Mouse (Mus musculus) hindbrain, postnatal 0 days (tissue): ENCODE measurements around the gene Tmem132b. TPM values are rescaled to one million over a fixed set of nuclear protein-coding genes. Genes with fewer than 3 reads are reported as not detected.

Source experiments
- ATAC-seq: fragments of 200-750 bp; cut with Nextera tagmentation; 2 replicates; pipeline ENCODE4 v1.8.0; 2017; ENCODE audit warnings: mild to moderate bottlenecking, moderate TSS enrichment, moderate library complexity
- DNase-seq: peaks from one replicate; pipeline ENCODE4 v3.0.0-alpha.2; 2015; ENCODE audit warnings: low spot score
- H3K27ac ChIP-seq: fragments of 300-500 bp; sonication (generic); 2 replicates; pipeline ENCODE4 v1.5.1; 2014; ENCODE audit warnings: mild to moderate bottlenecking
- H3K27me3 ChIP-seq: fragments of 300-500 bp; sonication (generic); 2 replicates; pipeline ENCODE4 v1.6.1; 2014; ENCODE audit warnings: low read length, mixed read lengths; ENCODE audit not compliant: insufficient read depth
- H3K36me3 ChIP-seq: fragments of 300-500 bp; sonication (generic); 2 replicates; pipeline ENCODE4 v1.6.1; 2014; ENCODE audit warnings: low read length, mixed read lengths; ENCODE audit not compliant: insufficient read depth
- H3K4me1 ChIP-seq: fragments of 300-500 bp; sonication (generic); 2 replicates; pipeline ENCODE4 v1.6.1; 2014; ENCODE audit warnings: antibody characterized with exemption, low read length, mixed read lengths; ENCODE audit not compliant: insufficient read depth
- H3K4me2 ChIP-seq: fragments of 300-500 bp; sonication (generic); 2 replicates; pipeline ENCODE4 v1.6.1; 2014; ENCODE audit warnings: low read depth, mild to moderate bottlenecking, low read length, moderate library complexity, mixed read lengths
- H3K4me3 ChIP-seq: fragments of 300-500 bp; sonication (generic); 2 replicates; pipeline ENCODE4 v1.5.1; 2014; ENCODE audit warnings: low read length
- H3K9ac ChIP-seq: fragments of 300-500 bp; sonication (generic); replicated peaks from 2 replicates; pipeline ENCODE4 v1.6.1; 2014; ENCODE audit warnings: mild to moderate bottlenecking, low read length, moderate library complexity, mixed read lengths
- H3K9me3 ChIP-seq: fragments of 300-500 bp; sonication (generic); 2 replicates; pipeline ENCODE4 v1.6.1; 2016; ENCODE audit warnings: low read length, mixed read lengths
- CTCF ChIP-seq: IDR thresholded peaks from 2 replicates; pipeline ENCODE4 v1.5.1; 2016; ENCODE audit warnings: antibody characterized with exemption, control low read depth, low read depth
- WGBS: fragments of 180-500 bp; shearing (Covaris S2); extraction: QIAGEN DNeasy Blood & Tissue Kit; methylation state at CpG from one replicate; pipeline ENCODE4 v1.1.7; 2014; 5-methylcytosine and 5-hydroxymethylcytosine counted together
- polyA plus RNA-seq: library from polyadenylated mRNA; unstranded; fragments of >200 nt; fragmentation: Nextera tagmentation; extraction: Ambion mirVana; gene quantifications from 2 replicates; pipeline ENCODE4 v1.2.1, GENCODE M21; 2015
- total RNA-seq: library from RNA; depleted of rRNA; stranded (reverse); fragments of >200 nt; gene quantifications from 2 replicates; pipeline ENCODE4 v1.2.3, GENCODE M21; 2014

Tmem132b gene
- total and polyA plus RNA-seq, 2 experiments from 2014 or later = 6.9 to 45.9 TPM

- Histone ChIP-seq H3K9me3 (no peaks in the 10 kb centered on the region), H3K4me3 (no peak overlapping the region), H3K27ac (no peak overlapping the region), H3K4me2 (no peak overlapping the region), H3K27me3 (no peaks in the 10 kb centered on the region), H3K9ac (no peak overlapping the region), H3K4me1 (no peaks in the 10 kb centered on the region), H3K36me3 (peaks cover 18% of the 10 kb centered on the region; the same call in 1 of the 2 replicates)
- ATAC-seq (no peak), DNase-seq (no peak)
- 91% methylated on average over 6 of the region's 6 CpGs for WGBS
- TF ChIP-seq CTCF = no peak
Measured at GRCm38 (mm10) chr5:125501505-125501904, 30.1 kb upstream of the Tmem132b start.

DNA sequence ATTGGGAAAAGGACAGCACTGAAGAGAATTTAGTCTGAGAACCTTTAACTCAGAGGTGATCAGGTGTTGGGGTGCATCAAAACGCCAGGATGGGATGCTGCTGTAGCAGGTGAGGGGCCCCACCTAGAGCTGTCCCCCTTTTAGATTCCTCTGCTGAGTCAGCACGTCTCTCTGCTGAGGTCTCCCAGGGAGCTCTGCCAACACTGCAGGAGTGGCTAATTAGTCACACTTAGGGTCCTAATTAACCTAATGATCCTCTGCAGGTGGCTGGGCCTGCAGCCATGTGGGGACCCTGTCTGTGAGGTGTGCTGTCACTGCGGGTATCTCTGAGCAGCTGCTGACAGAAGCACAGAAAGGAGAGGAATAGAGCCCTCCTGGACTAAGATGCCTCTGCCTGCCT, 29.4 kb upstream of the Tmem132b start:
- H3K27ac ChIP-seq = no peak overlapping the region
- DNase-seq = no peak
- no peak for TF ChIP-seq CTCF
- WGBS = 33% methylated on average over 3 of the region's 3 CpGs
- no peak overlapping the region for H3K4me3 ChIP-seq
- H3K27me3 ChIP-seq = no peaks in the 10 kb centered on the region
- H3K36me3 ChIP-seq = peaks cover 18% of the 10 kb centered on the region; the same call in 1 of the 2 replicates
- no peaks in the 10 kb centered on the region for H3K9me3 ChIP-seq
- ATAC-seq = no peak
- H3K4me1 ChIP-seq = no peaks in the 10 kb centered on the region
- H3K4me2 ChIP-seq = no peak overlapping the region
- H3K9ac ChIP-seq = no peak overlapping the region

DNA sequence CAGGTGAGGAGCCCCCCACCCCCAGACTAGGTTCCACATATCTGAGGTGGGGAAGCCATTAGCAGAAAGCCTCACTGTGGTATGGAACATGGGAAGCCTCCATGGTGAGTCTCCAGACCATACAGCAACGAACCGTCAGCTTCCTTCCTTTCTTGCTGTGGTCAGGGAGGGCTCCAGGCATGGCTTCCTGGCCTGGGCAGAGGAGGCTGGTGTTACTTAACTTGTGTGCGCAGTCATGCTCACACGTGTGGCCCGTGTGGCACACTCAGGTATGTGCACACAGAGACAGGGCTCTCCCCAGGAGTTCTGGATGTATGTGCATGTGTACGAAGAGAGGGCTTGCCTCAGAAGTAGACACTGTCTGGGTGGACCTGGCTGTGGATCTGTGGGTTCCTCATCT, 27.9 kb upstream of the Tmem132b start:
- DNase-seq = no peak
- no peak overlapping the region for H3K27ac ChIP-seq
- no peak overlapping the region for H3K4me2 ChIP-seq
- no peaks in the 10 kb centered on the region for H3K9me3 ChIP-seq
- H3K4me3 ChIP-seq = no peak overlapping the region
- WGBS = 88% methylated on average over 6 of the region's 6 CpGs
- no peak for ATAC-seq
- no peaks in the 10 kb centered on the region for H3K27me3 ChIP-seq
- H3K4me1 ChIP-seq = no peaks in the 10 kb centered on the region
- H3K9ac ChIP-seq = no peak overlapping the region
- TF ChIP-seq CTCF = no peak
- H3K36me3 ChIP-seq = peaks cover 28% of the 10 kb centered on the region; the same call in 1 of the 2 replicates

- H3K4me3 ChIP-seq = no peak overlapping the region
- H3K27me3 ChIP-seq = no peaks in the 10 kb centered on the region
- no peak overlapping the region for H3K27ac ChIP-seq
- DNase-seq (no peak), ATAC-seq (no peak)
- H3K4me1 ChIP-seq = no peaks in the 10 kb centered on the region
- no peak overlapping the region for H3K4me2 ChIP-seq
- H3K9ac ChIP-seq = no peak overlapping the region
- H3K9me3 ChIP-seq = no peaks in the 10 kb centered on the region
- 57% methylated on average over 11 of the region's 11 CpGs for WGBS
- no peak for TF ChIP-seq CTCF
- peaks cover 36% of the 10 kb centered on the region for H3K36me3 ChIP-seq
Measured at GRCm38 (mm10) chr5:125504692-125505091, 26.9 kb upstream of the Tmem132b start.

GRCm38 (mm10) chr5:125505968-125506367, 25.6 kb upstream of the Tmem132b start:
- WGBS = 59% methylated on average over 15 of the region's 15 CpGs

GRCm38 (mm10) chr5:125507582-125507981, 24.0 kb upstream of the Tmem132b start:
- no peak overlapping the region for H3K9ac ChIP-seq
- no peak overlapping the region for H3K27ac ChIP-seq
- H3K4me3 ChIP-seq = no peak overlapping the region
- DNase-seq (peak; percentile 41), ATAC-seq (no peak)
- H3K4me2 ChIP-seq = no peak overlapping the region
- TF ChIP-seq CTCF = peak; percentile 51
- no peaks in the 10 kb centered on the region for H3K9me3 ChIP-seq
- WGBS = 93% methylated on average over 9 of the region's 9 CpGs
- no peaks in the 10 kb centered on the region for H3K27me3 ChIP-seq
- no peaks in the 10 kb centered on the region for H3K4me1 ChIP-seq
- H3K36me3 ChIP-seq = peaks cover 53% of the 10 kb centered on the region

More at GRCm38 (mm10) chr5:125505968-125506367, 25.6 kb upstream of the Tmem132b start:
- no peak overlapping the region for H3K9ac ChIP-seq
- no peaks in the 10 kb centered on the region for H3K9me3 ChIP-seq
- no peak for TF ChIP-seq CTCF
- no peak overlapping the region for H3K4me2 ChIP-seq
- H3K27me3 ChIP-seq = no peaks in the 10 kb centered on the region
- DNase-seq = peak; percentile 28
- peaks cover 46% of the 10 kb centered on the region for H3K36me3 ChIP-seq
- no peak overlapping the region for H3K4me3 ChIP-seq
- H3K4me1 ChIP-seq = no peaks in the 10 kb centered on the region
- H3K27ac ChIP-seq = no peak overlapping the region
- ATAC-seq = no peak

- Histone ChIP-seq H3K4me2 (no peak overlapping the region), H3K9me3 (no peaks in the 10 kb centered on the region), H3K4me3 (no peak overlapping the region), H3K27ac (no peak overlapping the region), H3K4me1 (no peaks in the 10 kb centered on the region), H3K9ac (no peak overlapping the region), H3K36me3 (peaks cover 56% of the 10 kb centered on the region), H3K27me3 (no peaks in the 10 kb centered on the region)
- WGBS = 93% methylated on average over 10 of the region's 10 CpGs
- no peak for ATAC-seq
- no peak for TF ChIP-seq CTCF
- DNase-seq = no peak
Measured at GRCm38 (mm10) chr5:125508006-125508405, 23.6 kb upstream of the Tmem132b start.
